Mouse (Mus musculus) intestine, postnatal 0 days (tissue): ENCODE results near the gene Ajuba. TPM values are rescaled to one million over a fixed set of nuclear protein-coding genes. Genes with fewer than 3 reads are reported as not detected.

Source experiments
- ATAC-seq: fragments of 200-750 bp; cut with Nextera tagmentation; 2 replicates; pipeline ENCODE4 v1.8.0; 2017; ENCODE audit warnings: mild to moderate bottlenecking, moderate TSS enrichment, moderate library complexity
- H3K27ac ChIP-seq: fragments of 300-500 bp; sonication (generic); 2 replicates; pipeline ENCODE4 v1.5.1; 2014; ENCODE audit warnings: mild to moderate bottlenecking, low read depth, low read length, moderate library complexity
- H3K27me3 ChIP-seq: fragments of 300-500 bp; sonication (generic); replicated peaks from 2 replicates; pipeline ENCODE4 v1.6.1; 2014; ENCODE audit warnings: low read length, mixed read lengths; ENCODE audit not compliant: control insufficient read depth, insufficient read depth
- H3K36me3 ChIP-seq: fragments of 300-500 bp; sonication (generic); 2 replicates; pipeline ENCODE4 v1.6.1; 2014; ENCODE audit warnings: mild to moderate bottlenecking, moderate library complexity; ENCODE audit not compliant: control insufficient read depth, insufficient read depth
- H3K4me1 ChIP-seq: fragments of 300-500 bp; sonication (generic); replicated peaks from 2 replicates; pipeline ENCODE4 v1.6.1; 2014; ENCODE audit warnings: antibody characterized with exemption, low read length, mixed read lengths; ENCODE audit not compliant: control insufficient read depth, insufficient read depth
- H3K4me2 ChIP-seq: fragments of 300-500 bp; sonication (generic); replicated peaks from 2 replicates; pipeline ENCODE4 v1.6.1; 2014; ENCODE audit warnings: low read depth, mild to moderate bottlenecking, moderate library complexity
- H3K4me3 ChIP-seq: fragments of 300-500 bp; sonication (generic); 2 replicates; pipeline ENCODE4 v1.5.1; 2014; ENCODE audit warnings: low read depth, low read length
- H3K9ac ChIP-seq: fragments of 300-500 bp; sonication (generic); 2 replicates; pipeline ENCODE4 v1.6.1; 2014; ENCODE audit warnings: mild to moderate bottlenecking, low read depth, low read length
- H3K9me3 ChIP-seq: fragments of 300-500 bp; sonication (generic); 2 replicates; pipeline ENCODE4 v1.6.1; 2016; ENCODE audit warnings: mixed run types; ENCODE audit not compliant: control insufficient read depth
- CTCF ChIP-seq: sonication (generic); IDR thresholded peaks from 2 replicates; pipeline ENCODE4 v1.5.1; 2016; ENCODE audit warnings: low read depth, mild to moderate bottlenecking, control low read depth, antibody characterized with exemption, moderate library complexity
- WGBS: fragments of 180-500 bp; shearing (Covaris S2); extraction: QIAGEN DNeasy Blood & Tissue Kit; methylation state at CpG from one replicate; pipeline ENCODE4 v1.1.7; 2014; 5-methylcytosine and 5-hydroxymethylcytosine counted together
- polyA plus RNA-seq: library from polyadenylated mRNA; unstranded; fragments of >200 nt; fragmentation: Nextera tagmentation; extraction: Ambion mirVana; gene quantifications from 2 replicates; pipeline ENCODE4 v1.2.1, GENCODE M21; 2015

Gene Ajuba
- polyA plus RNA-seq, 1 experiment from 2014 or later = 13.1 TPM

GRCm38 (mm10) chr14:54560527-54561242 lies 16.7 kb downstream of the Ajuba start:
- ATAC-seq = no peak
- TF ChIP-seq CTCF = no peak
- H3K36me3 ChIP-seq = no peaks in the 10 kb centered on the region

DNA sequence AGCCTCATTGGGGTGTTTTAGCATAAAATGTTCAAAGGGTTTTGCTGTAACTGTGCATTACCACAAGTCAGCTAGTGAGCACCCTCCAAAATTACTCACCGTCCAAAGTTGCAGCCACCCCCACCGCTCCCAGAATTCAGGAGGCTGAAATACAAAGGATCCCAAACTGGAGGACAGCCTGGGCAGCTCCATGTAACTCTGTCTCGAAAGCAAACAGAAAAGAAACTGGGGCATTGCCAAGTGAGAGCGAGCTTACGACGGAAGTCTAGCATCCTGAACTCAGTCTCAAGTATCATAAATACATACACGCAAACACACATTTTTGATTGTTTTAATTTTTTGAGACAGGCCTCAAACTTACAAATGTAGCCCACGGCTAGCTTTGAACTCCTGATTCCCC lies 20.0 kb downstream of the Ajuba start:
- WGBS = 78% methylated on average over 8 of the region's 8 CpGs
- no peak for TF ChIP-seq CTCF
- Histone ChIP-seq H3K4me3 (no peak overlapping the region), H3K27me3 (no peaks in the 10 kb centered on the region), H3K9ac (no peak overlapping the region), H3K27ac (no peak overlapping the region), H3K4me1 (no peaks in the 10 kb centered on the region), H3K4me2 (no peak overlapping the region), H3K36me3 (no peaks in the 10 kb centered on the region), H3K9me3 (no peaks in the 10 kb centered on the region)
- ATAC-seq = no peak

More at GRCm38 (mm10) chr14:54560527-54561242, 16.7 kb downstream of the Ajuba start:
- WGBS = 77% methylated on average over 14 of the region's 14 CpGs
- Histone ChIP-seq H3K9ac (no peak overlapping the region), H3K4me3 (no peak overlapping the region), H3K27ac (no peak overlapping the region), H3K27me3 (no peaks in the 10 kb centered on the region), H3K4me1 (no peaks in the 10 kb centered on the region), H3K4me2 (no peak overlapping the region), H3K9me3 (no peaks in the 10 kb centered on the region)

DNA sequence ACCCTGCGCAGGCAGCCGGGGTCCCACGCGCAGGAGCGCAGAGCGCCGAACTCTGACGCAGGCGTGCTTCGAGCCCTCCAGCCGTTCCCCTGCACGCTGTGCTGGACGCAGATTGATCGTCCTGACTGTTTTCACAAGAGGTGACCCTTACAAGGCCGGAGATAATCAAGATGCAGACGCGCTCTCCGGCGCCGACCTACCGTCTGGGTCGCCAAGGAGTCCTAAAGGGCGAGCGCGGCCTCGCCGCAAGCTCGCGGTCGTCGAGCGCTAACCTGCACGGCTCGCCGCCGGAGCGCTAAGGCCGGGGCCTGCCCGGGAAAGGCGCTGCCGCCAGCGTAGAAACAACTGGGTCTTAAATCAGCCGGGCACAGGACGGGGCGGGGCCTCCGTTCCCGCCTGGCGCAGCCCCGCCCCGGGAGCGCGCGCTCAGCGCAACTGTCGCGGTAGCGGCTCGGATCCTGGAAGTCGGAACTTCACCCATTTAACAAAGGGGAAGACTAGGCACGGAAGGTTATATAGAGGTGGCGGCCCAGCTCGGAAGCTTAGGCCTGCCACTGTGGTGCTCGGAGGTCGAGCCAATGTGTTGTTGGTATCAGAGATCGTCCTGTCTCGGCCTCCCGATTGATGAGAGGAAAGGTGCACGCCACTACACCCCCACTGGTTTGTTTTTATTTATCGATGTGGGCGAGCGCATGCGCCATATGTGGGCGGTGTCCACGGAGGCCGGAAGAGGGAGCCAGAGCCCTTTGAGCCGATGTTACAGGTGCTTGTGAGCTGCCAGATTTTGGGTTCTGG lies 23.2 kb downstream of the Ajuba start, which contains the start of gene Haus4:
Haus4 (minus strand) TSS at position 642 of the 795 bp plus-strand sequence.
- peak within 1 kb of the TSS; percentile 94 for H3K4me2 ChIP-seq
- no peaks in the 10 kb centered on the region for H3K4me1 ChIP-seq
- no peaks in the 10 kb centered on the region for H3K9me3 ChIP-seq
- under 1% methylated on average over 76 of the region's 76 CpGs for WGBS
- peak within 1 kb of the TSS; percentile 72 for H3K9ac ChIP-seq
- no peaks in the 10 kb centered on the region for H3K27me3 ChIP-seq
- H3K36me3 ChIP-seq = peaks cover 9% of the 10 kb centered on the region; the same call in 1 of the 2 replicates
- TF ChIP-seq CTCF = peak; percentile 84
- peak within 1 kb of the TSS; percentile 75 for H3K27ac ChIP-seq
- peak within 1 kb of the TSS; percentile 57 for H3K4me3 ChIP-seq
- peak; percentile 97 for ATAC-seq

DNA sequence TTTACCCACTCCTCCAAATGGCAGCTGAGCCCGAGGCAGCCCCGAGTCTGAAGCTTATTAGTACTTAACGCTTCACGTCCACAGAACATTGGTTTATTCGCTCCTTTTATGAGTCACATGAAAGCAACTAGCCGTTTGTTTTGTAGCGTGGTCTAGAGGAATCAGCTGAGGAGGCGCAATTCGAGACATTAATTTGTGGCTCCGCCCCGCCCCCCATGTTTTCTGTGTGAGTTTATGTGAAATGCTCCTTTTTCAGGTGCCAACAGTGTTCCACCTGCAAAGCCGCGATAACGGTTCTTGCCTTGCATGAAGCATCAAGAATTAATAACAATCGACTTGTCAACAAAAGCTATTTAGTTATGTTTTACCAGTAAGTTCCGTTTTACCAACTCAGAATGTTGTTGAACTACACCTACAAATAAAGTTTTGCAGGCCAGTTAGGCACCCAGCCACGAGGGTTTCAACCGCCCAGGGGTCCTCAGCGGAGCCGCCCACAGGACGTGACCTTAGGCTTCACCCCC lies 23.8 kb downstream of the Ajuba start:
- no peaks in the 10 kb centered on the region for H3K27me3 ChIP-seq
- 1% methylated on average over 21 of the region's 21 CpGs for WGBS
- H3K9me3 ChIP-seq = no peaks in the 10 kb centered on the region
- no peak for ATAC-seq
- H3K36me3 ChIP-seq = peaks cover 16% of the 10 kb centered on the region
- TF ChIP-seq CTCF = no peak
- H3K4me3 ChIP-seq = peak overlapping the region; percentile 57
- H3K4me2 ChIP-seq = peak overlapping the region; percentile 94
- H3K27ac ChIP-seq = peak overlapping the region; percentile 75
- peak overlapping the region; percentile 72 for H3K9ac ChIP-seq
- H3K4me1 ChIP-seq = no peaks in the 10 kb centered on the region

- H3K9ac ChIP-seq = no peak overlapping the region
- H3K4me3 ChIP-seq = no peak overlapping the region
- peaks cover 45% of the 10 kb centered on the region for H3K36me3 ChIP-seq
- H3K4me2 ChIP-seq = no peak overlapping the region
- 87% methylated on average over 5 of the region's 5 CpGs for WGBS
- H3K4me1 ChIP-seq = no peaks in the 10 kb centered on the region
- H3K27ac ChIP-seq = no peak overlapping the region
- TF ChIP-seq CTCF = no peak
- H3K27me3 ChIP-seq = no peaks in the 10 kb centered on the region
- no peak for ATAC-seq
- no peaks in the 10 kb centered on the region for H3K9me3 ChIP-seq
These were observed 32.7 kb downstream of the Ajuba start for GRCm38 (mm10) chr14:54544703-54545102.

DNA sequence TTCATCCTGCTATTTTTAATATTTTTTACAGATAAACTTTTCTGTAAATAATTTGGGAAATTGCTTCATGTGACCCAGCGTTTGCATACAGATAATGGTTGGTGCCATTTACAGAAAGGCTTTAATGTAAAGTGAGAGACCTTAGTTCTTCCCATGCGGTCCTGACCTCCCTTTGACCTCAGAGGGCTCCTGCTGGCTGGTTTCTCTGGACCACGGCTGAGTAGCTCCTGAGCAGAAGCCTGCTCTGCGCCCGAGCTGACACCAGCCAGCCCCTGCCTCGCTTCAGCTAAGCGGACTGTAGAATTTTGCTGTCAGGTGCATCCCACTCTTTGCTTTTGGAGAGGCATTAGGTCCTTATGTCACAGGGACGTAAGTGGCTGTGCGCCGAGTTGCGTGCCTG lies 36.6 kb downstream of the Ajuba start:
- no peak for TF ChIP-seq CTCF
- H3K27me3 ChIP-seq = no peaks in the 10 kb centered on the region

More for the DNA sequence above, 36.6 kb downstream of the Ajuba start:
- ATAC-seq = no peak
- WGBS = 78% methylated on average over 11 of the region's 11 CpGs
- Histone ChIP-seq H3K4me1 (no peaks in the 10 kb centered on the region), H3K27ac (no peak overlapping the region), H3K9me3 (no peaks in the 10 kb centered on the region), H3K36me3 (peaks cover 21% of the 10 kb centered on the region; the same call in 1 of the 2 replicates), H3K4me2 (no peak overlapping the region), H3K4me3 (no peak overlapping the region), H3K9ac (no peak overlapping the region)
